Mouse (Mus musculus) olfactory bulb, adult 2 months (tissue): Measurements from ENCODE around the gene Bcl2l14.

ENCODE experiments used
- CTCF ChIP-seq: fragments of 200-500 bp; IDR thresholded peaks from 2 replicates; pipeline ENCODE4 v1.5.1; 2012; ENCODE audit warnings: low read depth, mild to moderate bottlenecking, low read length, moderate library complexity; ENCODE audit not compliant: insufficient read depth
- POLR2A ChIP-seq: fragments of 200-500 bp; IDR thresholded peaks from 2 replicates; pipeline ENCODE4 v1.6.1; 2012; ENCODE audit warnings: mild to moderate bottlenecking, low read depth, low read length, moderate library complexity; ENCODE audit not compliant: insufficient read depth

DNA sequence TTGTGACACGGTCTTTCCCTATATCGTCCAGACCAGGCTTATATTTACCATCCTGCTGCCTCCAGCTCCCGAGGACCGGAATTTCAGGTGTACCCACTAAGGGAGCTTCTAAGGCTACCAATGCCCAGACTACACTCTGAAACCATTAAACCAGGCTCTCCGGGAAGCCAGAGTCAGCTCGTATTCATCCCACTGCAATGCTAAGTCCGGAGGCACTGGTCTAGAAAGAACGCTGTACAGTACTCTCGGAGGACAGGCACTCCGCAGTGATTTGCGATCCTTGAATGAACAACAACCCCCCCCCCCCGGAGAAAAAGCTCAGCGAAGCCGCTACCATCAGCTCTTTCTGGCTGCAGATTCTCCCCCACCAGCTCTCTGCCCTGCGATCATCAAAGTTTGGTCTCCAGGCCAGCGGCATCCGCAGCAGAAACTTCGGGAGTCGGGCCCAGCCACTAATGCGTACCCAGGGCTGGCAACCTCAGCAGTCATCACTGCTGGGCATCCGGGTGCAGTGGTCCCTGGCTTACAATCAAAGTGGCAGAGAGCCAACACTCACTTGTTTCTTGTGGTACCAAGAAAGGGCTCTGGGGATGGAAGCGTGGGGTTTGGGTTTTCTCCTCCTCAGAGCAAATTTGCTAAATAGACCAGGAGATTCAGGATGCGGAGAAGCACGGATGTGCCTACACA, 7.6 kb upstream of the Bcl2l14 start:
- TF ChIP-seq CTCF: no peak
- TF ChIP-seq POLR2A: no peak
